ENCODE assay signal across 16 mouse cellular contexts in genomic region chr3:84529021-84529420, GRCm38 (mm10).
"Had no signal": no experiment of that assay in that cellular context is flagged by ENCODE, and none has a peak within 500 bp of the region (broad histone marks: within the 10 kb centered on the region; RNA-seq: fewer than 3 reads in every experiment).

No protein-coding gene starts in this region.

- H3K27me3 ChIP-seq: midbrain, embryonic 13.5 days; neural tube, embryonic 13.5 days had no signal

- H3K36me3 ChIP-seq: neural tube, embryonic 13.5 days had no signal

- H3K4me1 ChIP-seq: midbrain, embryonic 13.5 days had no signal

- H3K27ac ChIP-seq: kidney, postnatal 0 days; layer of hippocampus, adult 2 months; left cerebral cortex, adult 2 months; liver, embryonic 14.5 days; macrophage; midbrain, embryonic 13.5 days; neural tube, embryonic 13.5 days had no signal

- H3K4me3 ChIP-seq: layer of hippocampus, adult 2 months; left cerebral cortex, adult 2 months; midbrain, embryonic 13.5 days; myocyte; neural tube, embryonic 13.5 days had no signal

- ATAC-seq: liver, postnatal 0 days; lung, postnatal 0 days; midbrain, embryonic 13.5 days; midbrain, embryonic 16.5 days had no signal

- H3K9me3 ChIP-seq: midbrain, embryonic 13.5 days; neural tube, embryonic 13.5 days had no signal

- DNase-seq: kidney, postnatal 25 days; layer of hippocampus, postnatal 36 days; liver, postnatal 0 days; lung, embryonic 14.5 days; thymus, adult 18-20 months; thymus, postnatal 4 days had no signal
